Mouse (Mus musculus): ENCODE measurements around the gene Rusc2. TPM values are rescaled to one million over a fixed set of nuclear protein-coding genes. Genes with fewer than 3 reads are reported as not detected.

Gene Rusc2
- total and polyA plus RNA-seq, 3 experiments = 2.4 to 7.3 TPM; not detected in 1

DNA sequence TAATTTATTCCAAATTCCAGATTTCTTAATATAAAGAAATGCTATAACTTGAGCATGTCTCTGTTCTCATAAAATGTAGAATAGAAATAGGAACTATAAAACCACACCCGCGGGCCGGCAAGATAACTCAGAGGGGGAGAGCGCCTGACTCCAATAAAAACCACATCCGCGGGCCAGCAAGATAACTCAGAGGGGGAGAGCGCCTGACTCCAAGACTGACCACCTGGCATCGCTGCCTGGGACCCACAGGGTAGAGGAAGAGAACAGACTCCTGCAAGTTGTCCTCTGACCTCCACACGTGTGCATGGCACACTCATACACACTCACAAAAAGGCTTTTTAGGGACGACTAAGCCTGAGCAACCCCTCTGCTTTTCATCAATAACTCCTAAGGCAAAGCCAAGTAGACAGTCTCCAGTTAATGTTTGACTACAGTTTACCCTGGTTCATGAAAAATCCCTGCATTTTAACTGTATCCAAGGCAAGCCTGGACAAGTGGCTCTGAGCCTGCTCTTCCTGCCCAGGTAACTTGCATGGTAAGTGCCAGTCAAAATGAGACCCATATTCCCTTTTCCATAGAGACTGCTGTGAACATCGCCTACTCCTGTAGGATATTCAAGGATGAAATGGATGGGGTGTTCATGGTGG lies 16.7 kb upstream of the Rusc2 start (continued):
- no peak for TF ChIP-seq MEF2A (IDR thresholded peaks at IDR 0.05; ENCODE audit: extremely low read depth, insufficient replicate concordance, low read depth, low read length, poor library complexity, severe bottlenecking)
- TF ChIP-seq CHD2 (IDR thresholded peaks at IDR 0.05; ENCODE audit: low read length) = peak; percentile 47
- TF ChIP-seq ZKSCAN1 (IDR thresholded peaks at IDR 0.05; ENCODE audit: low read depth, low read length) = no peak
- TF ChIP-seq MAX (IDR thresholded peaks at IDR 0.05; ENCODE audit: low read length) = peak; percentile 25; the same call in 1 of the 2 replicates
- no peak for TF ChIP-seq HCFC1 (IDR thresholded peaks at IDR 0.05; ENCODE audit: low read depth, low read length)
- no peak for TF ChIP-seq ZNF384 (IDR thresholded peaks at IDR 0.05; ENCODE audit: low read depth, low read length)
- no peak for TF ChIP-seq MYB (IDR thresholded peaks at IDR 0.05; ENCODE audit: low read depth, low read length)
- TF ChIP-seq NELFE (IDR thresholded peaks at IDR 0.05; ENCODE audit: low read depth, low read length) = no peak
- TF ChIP-seq CTCF (IDR thresholded peaks at IDR 0.05 in 2 of 3, conservative IDR thresholded peaks at IDR 0.05 in 1 of 3; ENCODE audit: control insufficient read depth in 1 of 3, insufficient read depth in 1 of 3, low read depth in 2 of 3, low read length in 3 of 3, poor library complexity in 1 of 3, severe bottlenecking in 1 of 3) = no peak
- TF ChIP-seq CHD1 (IDR thresholded peaks at IDR 0.05; ENCODE audit: low read depth, low read length) = no peak
- no peak for TF ChIP-seq USF2 (IDR thresholded peaks at IDR 0.05; ENCODE audit: borderline replicate concordance in 1 of 2, insufficient read depth in 1 of 2, low read depth in 1 of 2, low read length in 2 of 2)
- peak; percentile 63; the same call in 1 of the 2 replicates for TF ChIP-seq MXI1 (IDR thresholded peaks at IDR 0.05; ENCODE audit: low read depth, low read length)
- no peak for TF ChIP-seq KAT2A (conservative IDR thresholded peaks at IDR 0.05; ENCODE audit: low read depth, low read length)

GRCm38 (mm10) chr4:43367295-43367694 lies 14.5 kb upstream of the Rusc2 start:
- TF ChIP-seq SIN3A (IDR thresholded peaks at IDR 0.05; ENCODE audit: low read length) (peak; percentile 48; the same call in 1 of the 2 replicates), CHD1 (IDR thresholded peaks at IDR 0.05; ENCODE audit: low read depth, low read length) (0 out of 2 replicates have a peak, but pooled peaks have one; percentile 22), GATA1 (IDR thresholded peaks at IDR 0.05; ENCODE audit: low read depth, low read length) (peak; percentile 64), ETS1 (IDR thresholded peaks at IDR 0.05; ENCODE audit: low read depth, low read length) (peak; percentile 80), ZMIZ1 (IDR thresholded peaks at IDR 0.05; ENCODE audit: low read depth, low read length) (no peak), ZNF384 (IDR thresholded peaks at IDR 0.05; ENCODE audit: low read depth, low read length) (no peak)
- peak overlapping the region; percentile 38 to 80 for H3K4me3 ChIP-seq (ENCODE audit: control insufficient read depth in 1 of 2, insufficient read depth in 1 of 2, low read depth in 2 of 2, low read length in 2 of 2)
- peaks cover 18 to 36% of the 10 kb centered on the region in 2 experiments for H3K4me1 ChIP-seq (ENCODE audit: control insufficient read depth in 1 of 2, insufficient read depth in 2 of 2, low read length in 2 of 2)
- peak overlapping the region; percentile 53 for H3K9ac ChIP-seq (ENCODE audit: control insufficient read depth, low read depth, low read length, poor library complexity, severe bottlenecking)
- no peaks in the 10 kb centered on the region for H3K9me3 ChIP-seq (replicated peaks; ENCODE audit: insufficient read depth, low read length)
- H3K27me3 ChIP-seq (ENCODE audit: control insufficient read depth in 1 of 2, insufficient read depth in 2 of 2, low read length in 2 of 2) = no peaks in the 10 kb centered on the region
- peaks cover 0 to 28% of the 10 kb centered on the region in 2 experiments; a peak in 2 of 4 replicates for H3K36me3 ChIP-seq (ENCODE audit: control insufficient read depth in 1 of 2, insufficient read depth in 2 of 2, low read length in 2 of 2)
- no peak for DNase-seq (ENCODE audit: low read depth, low spot score)
- peak overlapping the region; percentile 75 for H3K27ac ChIP-seq (ENCODE audit: control insufficient read depth, low read depth, low read length)
- H3K79me2 ChIP-seq (ENCODE audit: control insufficient read depth, insufficient read depth, low read length, poor library complexity) = no peaks in the 10 kb centered on the region

Measured in MEL (cell line).